Mouse (Mus musculus) lung, adult 2 months (tissue): Measurements from ENCODE around the gene Tiam1. TPM values are rescaled to one million over a fixed set of nuclear protein-coding genes. Genes with fewer than 3 reads are reported as not detected.

Source experiments
- DNase-seq: peaks from one replicate; pipeline ENCODE4 v3.0.0; 2022
- H3K4me1 ChIP-seq: fragments of 200-500 bp; 2 replicates; pipeline ENCODE4 v1.6.1; 2011; ENCODE audit warnings: low read length; ENCODE audit not compliant: control insufficient read depth, insufficient read depth
- H3K4me3 ChIP-seq: fragments of 200-500 bp; replicated peaks from 2 replicates; pipeline ENCODE3; 2011; ENCODE audit warnings: low read depth, mild to moderate bottlenecking, control low read depth, low read length; ENCODE audit errors: extremely low read depth
- CTCF ChIP-seq: fragments of 200-500 bp; IDR thresholded peaks from 2 replicates; pipeline ENCODE4 v1.5.1; 2011; ENCODE audit warnings: mild to moderate bottlenecking, low read length, control low read depth; ENCODE audit not compliant: insufficient read depth
- POLR2A ChIP-seq: fragments of 200-500 bp; IDR thresholded peaks from 2 replicates; pipeline ENCODE4 v1.6.1; 2011; ENCODE audit warnings: low read depth, mild to moderate bottlenecking, control low read depth, low read length, borderline replicate concordance; ENCODE audit errors: extremely low read depth
- WGBS: fragments of 180-500 bp; shearing (Covaris S2); methylation state at CpG from one replicate; pipeline ENCODE4 v1.1.7; 2018; 5-methylcytosine and 5-hydroxymethylcytosine counted together
- polyA plus RNA-seq: library from polyadenylated mRNA; depleted of rRNA; stranded (reverse); fragments of >200 nt; gene quantifications from 2 replicates; pipeline ENCODE4 v1.2.3, GENCODE M21; 2012

The Tiam1 gene
- polyA plus RNA-seq, 1 experiment: 14.6 TPM

GRCm38 (mm10) chr16:89890515-89891189 is 252.9 kb downstream of the Tiam1 start:
- DNase-seq: no peak
- Histone ChIP-seq H3K4me3 (no peak overlapping the region), H3K4me1 (no peaks in the 10 kb centered on the region)
- 64% methylated on average over 17 of the region's 17 CpGs for WGBS
- TF ChIP-seq CTCF (no peak), POLR2A (no peak)

- TF ChIP-seq CTCF (no peak), POLR2A (no peak)
- WGBS: 66% methylated on average over 10 of the region's 10 CpGs
- DNase-seq: no peak
These were observed 253.6 kb downstream of the Tiam1 start for GRCm38 (mm10) chr16:89889890-89890462.

GRCm38 (mm10) chr16:89886561-89886960 is 257.0 kb downstream of the Tiam1 start:
- no peak for DNase-seq
- Histone ChIP-seq H3K4me1 (no peaks in the 10 kb centered on the region), H3K4me3 (no peak overlapping the region)
- no peak for TF ChIP-seq POLR2A
- TF ChIP-seq CTCF: no peak

More at GRCm38 (mm10) chr16:89889890-89890462, 253.6 kb downstream of the Tiam1 start:
- Histone ChIP-seq H3K4me3 (no peak overlapping the region), H3K4me1 (no peaks in the 10 kb centered on the region)

- Histone ChIP-seq H3K4me1 (no peaks in the 10 kb centered on the region), H3K4me3 (no peak overlapping the region)
- no peak for DNase-seq
- TF ChIP-seq CTCF: no peak
- TF ChIP-seq POLR2A: no peak
- WGBS: 85% methylated on average over 9 of the region's 9 CpGs
These were observed 257.9 kb downstream of the Tiam1 start for GRCm38 (mm10) chr16:89885661-89886060.

GRCm38 (mm10) chr16:89883897-89884296 is 259.7 kb downstream of the Tiam1 start:
- no peak for DNase-seq
- H3K4me3 ChIP-seq: no peak overlapping the region
- WGBS: 92% methylated on average over 4 of the region's 4 CpGs
- no peak for TF ChIP-seq CTCF
- TF ChIP-seq POLR2A: no peak
- no peaks in the 10 kb centered on the region; the same call in 1 of the 2 replicates for H3K4me1 ChIP-seq

GRCm38 (mm10) chr16:89882477-89883234 is 260.9 kb downstream of the Tiam1 start:
- TF ChIP-seq POLR2A (no peak), CTCF (no peak)
- WGBS: 68% methylated on average over 14 of the region's 14 CpGs

GRCm38 (mm10) chr16:89877206-89877605 is 266.4 kb downstream of the Tiam1 start:
- TF ChIP-seq CTCF: no peak
- no peak for TF ChIP-seq POLR2A

More at GRCm38 (mm10) chr16:89882477-89883234, 260.9 kb downstream of the Tiam1 start:
- H3K4me1 ChIP-seq: no peaks in the 10 kb centered on the region; the same call in 1 of the 2 replicates
- DNase-seq: no peak
- H3K4me3 ChIP-seq: no peak overlapping the region

GRCm38 (mm10) chr16:89876079-89876478 is 267.5 kb downstream of the Tiam1 start:
- TF ChIP-seq CTCF (no peak), POLR2A (no peak)
- no peak for DNase-seq
- WGBS: 70% methylated on average over 3 of the region's 3 CpGs
- no peak overlapping the region for H3K4me3 ChIP-seq
- H3K4me1 ChIP-seq: no peaks in the 10 kb centered on the region; the same call in 1 of the 2 replicates

More at GRCm38 (mm10) chr16:89877206-89877605, 266.4 kb downstream of the Tiam1 start:
- DNase-seq: no peak
- Histone ChIP-seq H3K4me3 (no peak overlapping the region), H3K4me1 (no peaks in the 10 kb centered on the region; the same call in 1 of the 2 replicates)
- 93% methylated on average over 10 of the region's 10 CpGs for WGBS

- H3K4me1 ChIP-seq: no peaks in the 10 kb centered on the region
- TF ChIP-seq CTCF (no peak), POLR2A (no peak)
- H3K4me3 ChIP-seq: no peak overlapping the region
- WGBS: 57% methylated on average over 15 of the region's 15 CpGs
- DNase-seq: no peak
These were observed 269.4 kb downstream of the Tiam1 start for GRCm38 (mm10) chr16:89874012-89874704.
